Mouse (Mus musculus) heart, embryonic 10.5 days (tissue): ENCODE measurements around the gene Tapbpl. TPM values are rescaled to one million over a fixed set of nuclear protein-coding genes. Genes with fewer than 3 reads are reported as not detected.
"Not testable (repeated sequence)": the region's sequence is repeated elsewhere in the genome, so short reads cannot be mapped to it uniquely, and the experiment has no call there.

Experiments
- DNase-seq: peaks from one replicate; pipeline ENCODE4 v3.0.0-alpha.2; 2017; ENCODE audit warnings: low spot score
- H3K27ac ChIP-seq: fragments of 300-500 bp; sonication (generic); 2 replicates; pipeline ENCODE4 v1.5.1; 2016; ENCODE audit warnings: mild to moderate bottlenecking
- H3K27me3 ChIP-seq: fragments of 300-500 bp; sonication (generic); 2 replicates; pipeline ENCODE4 v1.6.1; 2016; ENCODE audit warnings: mild to moderate bottlenecking; ENCODE audit not compliant: poor library complexity, insufficient read depth, severe bottlenecking
- H3K36me3 ChIP-seq: fragments of 300-500 bp; sonication (generic); 2 replicates; pipeline ENCODE4 v1.6.1; 2016; ENCODE audit warnings: mild to moderate bottlenecking, moderate library complexity
- H3K4me1 ChIP-seq: fragments of 300-500 bp; sonication (generic); 2 replicates; pipeline ENCODE4 v1.6.1; 2016; ENCODE audit warnings: mild to moderate bottlenecking
- H3K4me3 ChIP-seq: fragments of 300-500 bp; sonication (generic); 2 replicates; pipeline ENCODE4 v1.5.1; 2016; ENCODE audit warnings: mild to moderate bottlenecking, moderate library complexity
- H3K9me3 ChIP-seq: fragments of 300-500 bp; sonication (generic); 2 replicates; pipeline ENCODE4 v1.6.1; 2016; ENCODE audit warnings: mild to moderate bottlenecking, moderate library complexity
- WGBS: fragments of 180-500 bp; shearing (Covaris S2); methylation state at CpG from one replicate; pipeline ENCODE4 v1.1.7; 2016; 5-methylcytosine and 5-hydroxymethylcytosine counted together
- polyA plus RNA-seq: library from polyadenylated mRNA; unstranded; fragments of >200 nt; fragmentation: Nextera tagmentation; extraction: Ambion mirVana; gene quantifications from 2 replicates; pipeline ENCODE4 v1.2.1, GENCODE M21; 2016

The Tapbpl gene
- polyA plus RNA-seq: 2.7 and 3.1 TPM in 2 replicates

DNA sequence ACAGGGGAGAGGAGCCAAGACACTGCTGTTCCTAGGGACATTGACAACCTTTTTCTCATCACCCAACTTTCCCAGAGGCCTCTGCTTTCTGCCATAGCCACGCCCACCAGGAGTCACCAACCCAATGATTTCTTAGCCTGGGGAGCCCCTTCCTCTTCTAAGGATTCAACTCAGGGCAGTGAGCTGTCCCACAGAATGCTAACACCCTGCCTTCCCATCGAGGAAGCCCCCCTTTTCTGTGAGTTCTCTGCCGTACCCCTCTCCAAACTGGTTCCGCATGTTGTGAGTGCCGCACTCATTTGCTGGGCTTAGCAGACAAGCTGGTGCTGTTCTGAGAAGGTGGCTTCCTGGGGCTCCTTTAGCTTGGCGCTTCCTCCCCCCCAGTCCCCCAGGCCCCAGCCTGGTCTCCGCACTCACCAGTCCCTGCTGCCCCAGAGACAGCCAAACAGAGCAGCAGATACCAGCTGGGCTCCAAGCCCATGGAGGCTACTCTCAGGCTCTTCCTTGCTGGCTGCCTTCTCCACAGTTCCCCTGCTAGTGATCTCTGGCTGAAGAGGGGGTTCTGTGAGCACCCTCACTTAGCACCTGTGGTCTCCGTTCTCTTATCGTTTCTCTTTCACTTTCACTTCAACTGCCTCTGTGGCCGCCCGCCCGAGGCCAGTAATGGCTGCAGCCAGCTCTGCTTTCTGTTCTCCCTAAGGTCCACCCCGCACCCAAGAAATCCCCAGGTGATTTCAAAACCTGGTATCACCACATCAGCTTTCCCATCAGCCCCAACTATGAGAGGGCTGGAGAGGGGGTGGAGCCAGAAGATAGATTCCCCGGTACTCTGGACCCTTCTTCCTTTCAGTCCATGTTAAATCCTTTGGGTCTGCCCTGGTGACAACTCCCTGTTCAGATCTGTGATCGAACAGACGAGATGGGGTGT lies at the start of gene Tapbpl:
TSS of gene Tapbpl (minus strand) at position 744 of the 928 bp plus-strand sequence.
- 5% methylated on average over 16 of the region's 16 CpGs for WGBS
- Histone ChIP-seq H3K9me3 (no peaks in the 10 kb centered on the region), H3K4me1 (peaks cover 38% of the 10 kb centered on the region), H3K4me3 (peak within 1 kb of the TSS; percentile 70), H3K36me3 (no peaks in the 10 kb centered on the region), H3K27ac (peak within 1 kb of the TSS; percentile 93), H3K27me3 (no peaks in the 10 kb centered on the region)
- DNase-seq: peak; percentile 78

DNA sequence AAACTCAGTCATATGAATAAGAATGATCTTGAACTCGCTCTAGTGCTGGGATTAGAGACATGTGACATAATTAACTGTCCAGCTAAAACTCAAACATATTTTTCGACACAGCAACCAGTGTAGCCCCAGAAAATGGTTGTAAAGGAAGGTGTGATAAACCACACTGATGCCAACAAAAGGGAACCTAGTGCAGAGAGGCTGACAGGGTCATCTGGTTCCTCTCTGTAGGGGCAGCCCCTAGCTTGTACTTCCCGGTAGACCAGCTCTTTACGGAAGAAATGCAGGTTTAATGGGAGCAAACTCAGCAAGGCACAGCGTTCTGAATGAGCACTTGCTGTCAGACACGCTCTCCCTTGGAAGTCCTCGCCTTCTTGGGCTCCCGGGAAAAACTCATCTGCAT lies 48.1 kb upstream of the Tapbpl start:
- Histone ChIP-seq H3K4me3 (no peak overlapping the region), H3K9me3 (no peaks in the 10 kb centered on the region), H3K4me1 (no peaks in the 10 kb centered on the region), H3K36me3 (no peaks in the 10 kb centered on the region), H3K27me3 (no peaks in the 10 kb centered on the region), H3K27ac (no peak overlapping the region)
- DNase-seq: no peak
- WGBS: 60% methylated on average over 8 of the region's 8 CpGs

DNA sequence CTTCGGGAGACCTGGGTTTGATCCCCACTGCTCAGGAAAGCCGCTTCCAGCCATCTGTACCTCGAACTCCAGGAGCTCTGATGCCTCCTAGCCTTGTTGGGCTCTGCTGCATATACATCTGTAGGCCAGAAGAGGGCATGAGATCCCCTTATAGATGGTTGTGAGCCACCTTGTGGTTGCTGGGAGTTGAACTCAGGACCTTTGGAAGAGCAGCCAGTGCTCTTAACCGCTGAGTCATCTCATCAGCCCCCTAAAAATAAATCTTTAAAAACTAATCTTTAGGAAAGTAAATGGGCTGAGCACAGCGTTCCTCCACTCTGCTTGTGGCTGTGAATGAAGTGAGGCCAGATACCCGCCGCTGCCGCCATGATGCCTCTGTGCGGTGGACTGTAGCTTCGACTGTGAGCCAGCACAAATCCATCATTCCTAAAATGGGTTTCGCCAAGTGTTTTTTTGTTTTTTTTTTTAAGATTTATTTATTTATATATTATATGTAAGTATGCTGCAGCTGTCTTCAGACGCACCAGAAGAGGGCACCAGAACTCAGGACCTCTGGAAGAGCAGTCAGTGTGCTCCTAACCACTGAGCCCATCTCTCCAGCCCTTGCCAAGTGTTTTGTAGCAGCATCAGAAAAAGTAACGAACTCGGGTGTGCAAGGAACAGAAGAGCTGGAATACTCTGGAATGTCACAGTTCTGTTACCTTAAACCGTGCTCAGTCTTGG lies 43.3 kb upstream of the Tapbpl start:
- Histone ChIP-seq H3K36me3 (no peaks in the 10 kb centered on the region), H3K4me3 (no peak overlapping the region), H3K27me3 (peaks cover 16% of the 10 kb centered on the region; the same call in 1 of the 2 replicates), H3K4me1 (peaks cover 4% of the 10 kb centered on the region; the same call in 1 of the 2 replicates), H3K9me3 (no peaks in the 10 kb centered on the region), H3K27ac (no peak overlapping the region)
- WGBS: 58% methylated on average over 15 of the region's 15 CpGs
- DNase-seq: no peak

DNA sequence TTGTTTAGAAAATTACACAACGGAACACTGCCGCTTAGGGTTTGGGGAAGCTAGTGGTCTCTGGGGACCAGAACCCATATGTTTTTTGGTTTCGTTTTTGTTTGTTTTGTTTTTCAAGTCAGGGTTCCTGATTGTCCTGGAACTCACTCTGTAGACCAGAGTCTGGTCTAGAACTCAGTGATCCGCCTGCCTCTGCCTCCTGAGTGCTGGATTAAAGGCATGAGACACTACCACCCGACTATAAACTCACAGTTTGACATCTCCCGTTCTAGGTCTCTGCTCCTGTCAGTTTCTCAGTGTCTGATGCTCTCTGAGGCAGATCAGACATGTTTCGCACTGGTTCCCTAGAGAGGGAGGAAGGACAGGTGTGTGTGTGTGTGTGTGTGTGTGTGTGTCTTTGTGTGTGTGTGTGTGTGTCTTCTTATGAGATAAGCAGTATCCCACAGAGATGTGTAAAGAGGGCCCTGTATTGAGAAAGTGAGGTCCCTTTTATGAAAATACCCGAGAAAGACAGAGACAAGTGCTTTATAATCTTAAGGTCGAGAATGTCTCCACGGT lies 40.6 kb upstream of the Tapbpl start:
- Histone ChIP-seq H3K36me3 (no peaks in the 10 kb centered on the region), H3K27me3 (peaks cover 16% of the 10 kb centered on the region; the same call in 1 of the 2 replicates), H3K27ac (peak overlapping the region; percentile 77), H3K4me3 (no peak overlapping the region), H3K9me3 (no peaks in the 10 kb centered on the region), H3K4me1 (peaks cover 4% of the 10 kb centered on the region; the same call in 1 of the 2 replicates)
- WGBS: 77% methylated on average over 10 of the region's 10 CpGs
- DNase-seq: no peak

DNA sequence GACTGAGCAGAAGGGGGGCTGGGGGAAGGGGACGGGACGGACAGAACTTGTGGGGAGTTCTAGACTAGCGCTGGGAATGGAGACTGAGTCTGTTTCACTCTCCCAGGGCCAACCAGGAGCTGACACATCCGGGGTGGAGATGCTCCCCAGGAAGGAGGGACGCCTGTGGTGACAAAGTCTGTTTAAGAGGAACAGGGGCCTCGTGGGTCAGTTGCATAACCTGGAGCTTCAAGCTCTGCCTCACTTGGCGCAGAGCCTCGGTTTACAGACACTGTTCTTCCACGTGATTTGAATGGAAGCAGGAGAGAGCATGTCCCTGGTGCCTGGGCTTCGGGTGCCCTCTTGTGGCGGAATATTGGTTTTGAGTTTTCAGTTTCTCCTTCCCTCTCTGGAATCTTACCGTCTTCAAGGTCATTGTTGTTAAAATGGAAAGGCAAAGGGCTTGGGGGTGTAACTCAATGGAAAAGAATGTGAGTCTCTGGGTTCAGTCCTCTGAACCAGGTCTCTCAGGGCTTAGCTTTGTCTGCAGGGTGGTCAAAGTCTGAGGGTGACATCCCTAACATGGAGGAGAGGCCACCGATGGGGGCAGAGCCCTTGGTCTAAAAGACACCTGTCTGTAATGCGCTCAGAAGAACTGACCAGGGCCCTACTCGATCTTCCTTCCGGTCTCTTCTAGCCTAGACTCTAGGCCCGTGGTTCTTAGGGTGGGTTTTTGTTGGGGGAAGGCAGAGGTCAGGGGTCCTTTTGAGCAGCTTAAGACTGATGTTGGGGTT lies 40.0 kb upstream of the Tapbpl start:
- Histone ChIP-seq H3K27ac (peak overlapping the region; percentile 77), H3K27me3 (peaks cover 16% of the 10 kb centered on the region; the same call in 1 of the 2 replicates), H3K9me3 (no peaks in the 10 kb centered on the region), H3K4me1 (peaks cover 4% of the 10 kb centered on the region; the same call in 1 of the 2 replicates), H3K36me3 (no peaks in the 10 kb centered on the region), H3K4me3 (peak overlapping the region; percentile 27)
- peak; percentile 93 for DNase-seq
- 18% methylated on average over 17 of the region's 17 CpGs for WGBS

DNA sequence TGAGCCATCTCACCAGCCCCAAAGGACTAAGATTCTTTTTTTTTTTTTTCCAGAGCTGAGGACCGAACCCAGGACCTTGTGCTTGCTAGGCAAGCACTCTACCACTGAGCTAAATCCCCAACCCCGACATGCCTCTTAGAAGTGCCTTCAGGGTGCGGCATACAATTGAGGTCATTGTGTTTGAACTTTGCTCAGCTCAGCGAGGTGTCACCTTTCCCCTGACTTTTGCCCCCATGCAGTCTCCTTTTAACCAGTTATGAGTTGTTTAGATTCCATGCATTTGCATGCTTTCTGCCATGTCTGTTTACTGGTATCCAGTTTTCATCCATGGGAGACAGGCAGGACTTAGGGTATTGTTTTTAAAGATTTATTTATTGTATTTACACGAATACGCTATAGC lies 37.1 kb upstream of the Tapbpl start:
- Histone ChIP-seq H3K36me3 (no peaks in the 10 kb centered on the region), H3K27ac (no peak overlapping the region), H3K27me3 (peaks cover 16% of the 10 kb centered on the region; the same call in 1 of the 2 replicates), H3K4me3 (no peak overlapping the region), H3K9me3 (no peaks in the 10 kb centered on the region), H3K4me1 (peaks cover 4% of the 10 kb centered on the region; the same call in 1 of the 2 replicates)
- WGBS: 48% methylated on average over 6 of the region's 6 CpGs
- no peak for DNase-seq

DNA sequence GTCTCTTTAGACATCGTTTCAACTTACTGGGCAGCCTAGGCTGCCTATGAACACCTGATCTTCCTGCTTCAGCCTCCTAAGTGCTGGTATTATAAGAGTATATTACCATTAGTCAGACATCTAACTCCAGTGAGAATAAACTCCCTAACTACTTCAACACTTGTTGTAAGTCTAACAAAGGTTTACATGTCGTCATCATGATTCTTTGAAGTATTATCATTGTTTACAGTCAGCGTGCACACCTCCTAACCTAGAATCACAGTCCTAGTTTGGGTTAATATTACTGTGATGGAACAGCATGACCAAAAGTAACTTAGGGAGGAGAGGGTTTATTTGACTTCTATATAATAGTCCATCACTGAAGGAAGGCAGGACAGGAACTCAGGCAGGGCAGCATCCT lies 35.8 kb upstream of the Tapbpl start:
- Histone ChIP-seq H3K36me3 (no peaks in the 10 kb centered on the region), H3K27ac (no peak overlapping the region), H3K4me3 (no peak overlapping the region), H3K4me1 (peaks cover 4% of the 10 kb centered on the region; the same call in 1 of the 2 replicates), H3K9me3 (no peaks in the 10 kb centered on the region), H3K27me3 (peaks cover 10% of the 10 kb centered on the region; the same call in 1 of the 2 replicates)
- 83% methylated on average over 3 of the region's 3 CpGs for WGBS
- no peak for DNase-seq

DNA sequence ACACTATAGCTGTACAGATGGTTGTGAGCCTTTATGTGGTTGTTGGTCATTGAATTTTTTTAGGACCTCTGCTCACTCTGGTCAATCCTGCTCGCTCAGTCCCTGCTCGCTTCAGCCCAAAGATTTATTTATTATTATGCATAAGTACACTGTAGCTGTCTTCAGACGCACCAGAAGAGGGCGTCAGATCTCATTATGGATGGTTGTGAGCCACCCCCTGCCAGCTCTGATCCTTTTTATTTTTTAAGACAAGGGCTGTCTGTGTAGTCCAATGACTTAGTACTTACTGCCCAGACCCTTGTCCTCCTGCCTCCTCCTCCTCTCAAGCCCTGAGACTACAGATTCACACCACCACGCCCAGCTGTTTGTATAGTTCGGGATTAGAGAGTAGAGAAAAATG lies 34.9 kb upstream of the Tapbpl start:
- WGBS: 70% methylated on average over 6 of the region's 6 CpGs
- peaks cover 10% of the 10 kb centered on the region; the same call in 1 of the 2 replicates for H3K27me3 ChIP-seq
- H3K9me3 ChIP-seq, H3K36me3 ChIP-seq, H3K27ac ChIP-seq, DNase-seq, H3K4me3 ChIP-seq, H3K4me1 ChIP-seq: not testable (repeated sequence)

DNA sequence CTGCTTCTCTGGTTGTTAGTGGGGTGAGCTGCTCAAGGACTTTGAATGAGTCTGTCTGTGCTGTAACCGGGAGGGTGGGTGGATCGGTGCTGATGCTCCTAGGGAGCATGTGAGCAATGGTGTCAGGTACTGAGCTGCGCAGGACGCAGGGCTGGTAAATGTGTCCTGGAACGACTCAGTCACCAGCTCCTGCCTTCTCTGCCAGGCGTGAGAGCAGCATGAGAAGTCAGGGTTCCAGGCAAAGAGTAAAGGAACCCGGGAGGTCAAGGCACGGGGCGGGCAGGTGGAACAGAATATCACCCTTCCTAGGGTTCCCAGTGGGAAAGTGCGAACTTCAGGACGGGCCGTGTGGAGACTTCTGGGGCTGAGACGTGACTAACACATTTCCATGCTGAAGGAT lies 34.4 kb upstream of the Tapbpl start:
- WGBS: 65% methylated on average over 13 of the region's 13 CpGs
- H3K4me3 ChIP-seq: no peak overlapping the region
- H3K4me1 ChIP-seq: no peaks in the 10 kb centered on the region

DNA sequence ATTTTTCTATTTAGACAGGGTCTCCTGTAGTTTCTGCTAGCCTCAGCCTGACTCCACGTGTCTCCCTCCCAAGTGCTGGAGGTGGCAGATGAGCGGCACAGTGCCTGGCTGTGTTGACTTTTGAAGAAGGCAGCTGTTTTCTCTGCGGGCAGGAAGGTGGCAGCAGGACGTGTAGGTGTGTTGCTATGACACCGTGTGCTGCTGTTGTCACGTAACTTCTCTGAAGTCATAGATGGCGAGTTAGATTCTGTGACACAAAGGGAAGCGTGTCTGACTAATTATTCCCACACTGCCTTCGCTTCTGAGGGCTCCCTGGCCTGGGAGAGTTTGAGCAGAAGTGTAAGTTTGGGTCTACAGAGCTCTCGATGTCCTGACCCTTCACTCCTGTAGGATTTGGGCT lies 33.6 kb upstream of the Tapbpl start:
- no peaks in the 10 kb centered on the region for H3K36me3 ChIP-seq
- no peak overlapping the region for H3K27ac ChIP-seq
- no peak for DNase-seq
- H3K4me1 ChIP-seq: no peaks in the 10 kb centered on the region
- H3K27me3 ChIP-seq: peaks cover 2% of the 10 kb centered on the region; the same call in 1 of the 2 replicates
- WGBS: 52% methylated on average over 10 of the region's 10 CpGs
- no peaks in the 10 kb centered on the region for H3K9me3 ChIP-seq
- no peak overlapping the region for H3K4me3 ChIP-seq

More for the DNA sequence above, 34.4 kb upstream of the Tapbpl start:
- no peaks in the 10 kb centered on the region for H3K9me3 ChIP-seq
- no peak overlapping the region for H3K27ac ChIP-seq
- H3K27me3 ChIP-seq: peaks cover 10% of the 10 kb centered on the region; the same call in 1 of the 2 replicates
- H3K36me3 ChIP-seq: no peaks in the 10 kb centered on the region
- DNase-seq: no peak

DNA sequence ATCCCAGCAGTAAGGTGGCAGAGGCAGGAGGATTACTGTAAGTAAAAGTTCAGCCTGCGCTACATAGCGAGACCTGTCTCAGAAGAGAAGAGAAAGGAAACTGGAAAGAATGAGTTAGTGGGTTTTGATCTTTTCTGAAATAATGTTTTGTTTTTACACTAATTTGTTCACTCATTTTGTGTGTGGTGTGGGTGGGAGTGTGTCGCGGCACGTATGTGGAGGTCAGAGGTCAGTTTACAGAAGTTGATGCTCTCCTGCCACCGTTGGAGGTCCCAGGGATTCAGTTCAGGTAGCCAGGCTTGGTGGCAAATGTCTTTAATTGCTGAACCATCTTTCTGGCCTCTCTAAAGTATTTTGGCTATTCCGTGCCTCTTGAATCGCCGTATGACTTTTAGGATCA lies 32.6 kb upstream of the Tapbpl start:
- no peak for DNase-seq
- Histone ChIP-seq H3K27me3 (no peaks in the 10 kb centered on the region), H3K4me3 (no peak overlapping the region), H3K4me1 (no peaks in the 10 kb centered on the region), H3K27ac (no peak overlapping the region), H3K9me3 (no peaks in the 10 kb centered on the region), H3K36me3 (no peaks in the 10 kb centered on the region)
- WGBS: 86% methylated on average over 9 of the region's 9 CpGs

DNA sequence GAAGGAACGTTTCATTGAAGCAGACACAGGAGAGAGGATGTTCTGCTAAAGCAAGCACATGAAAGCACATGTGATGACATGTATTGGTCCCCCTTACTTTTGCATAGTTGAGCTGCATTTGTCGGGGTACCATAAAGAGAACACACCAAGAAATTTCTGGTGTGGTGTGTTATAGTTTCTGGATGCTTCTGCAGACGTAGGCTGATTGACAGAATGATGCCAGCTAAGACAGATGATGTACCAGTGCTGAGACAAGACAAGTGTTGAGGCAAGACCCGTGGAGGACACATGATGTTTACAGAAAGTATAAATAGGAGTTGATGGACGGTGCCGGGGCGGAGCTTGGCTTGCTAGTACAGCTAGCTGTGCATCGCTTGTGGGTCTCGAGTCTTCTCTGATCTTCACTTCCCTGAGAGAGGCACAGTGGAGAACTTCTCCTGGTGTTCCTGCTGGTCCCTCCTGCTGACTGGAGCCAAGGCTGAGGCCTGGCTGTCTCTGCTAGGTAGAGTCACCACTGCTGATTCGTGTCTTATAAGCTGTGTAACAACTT lies 28.4 kb upstream of the Tapbpl start:
- 79% methylated on average over 10 of the region's 10 CpGs for WGBS
- Histone ChIP-seq H3K27ac (no peak overlapping the region), H3K4me3 (no peak overlapping the region), H3K27me3 (no peaks in the 10 kb centered on the region), H3K9me3 (no peaks in the 10 kb centered on the region), H3K36me3 (no peaks in the 10 kb centered on the region), H3K4me1 (no peaks in the 10 kb centered on the region)
- peak; percentile 74 for DNase-seq
